Mouse (Mus musculus) right cerebral cortex, postnatal 36 days (tissue): ENCODE results near the gene Sipa1l3.

Experiments used
- DNase-seq, 2 experiments: peaks; one replicate each; pipeline ENCODE4 v3.0.0; 2022; ENCODE audit warnings: low spot score in 2 of 2, mixed read lengths in 1 of 2

Sipa1l3 gene

DNA sequence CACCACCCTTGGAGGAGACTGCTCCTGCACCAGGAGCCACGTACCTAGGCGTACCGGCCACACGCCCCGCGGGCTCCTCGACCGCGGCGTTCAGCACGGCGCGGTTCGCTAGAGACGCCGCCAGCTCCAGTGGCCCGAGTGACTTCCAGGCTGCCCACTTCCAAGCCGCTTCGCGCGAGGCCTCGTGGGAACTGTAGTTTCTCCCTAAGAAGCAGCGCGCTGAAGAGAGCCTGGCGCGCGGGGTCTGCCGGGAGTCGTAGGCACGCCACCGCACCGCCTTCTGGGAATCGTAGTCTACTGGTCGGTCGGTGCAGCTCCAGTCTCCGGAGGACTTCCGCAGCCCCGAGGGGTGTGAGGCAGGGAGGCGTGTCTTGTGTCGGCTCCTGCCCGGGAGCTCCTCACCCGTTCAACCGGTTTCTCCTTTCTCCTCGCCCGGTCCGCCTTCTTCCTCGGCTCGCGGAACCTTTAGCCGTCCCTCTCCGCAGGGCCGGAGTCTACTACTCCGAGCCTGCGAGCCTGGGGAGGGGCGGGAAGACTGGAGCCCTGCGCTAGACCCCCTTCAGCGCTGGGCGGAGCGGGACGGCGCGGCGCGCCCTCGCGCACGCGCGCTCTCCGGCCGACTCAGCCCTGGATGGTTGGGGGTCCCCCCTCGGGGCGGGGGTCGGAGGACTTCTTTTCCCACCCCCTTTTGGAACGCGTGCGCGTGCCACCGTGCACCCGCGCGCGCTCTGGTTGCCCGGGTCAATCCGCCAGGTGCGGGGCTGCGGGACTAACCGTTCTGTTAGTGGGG, at the start of gene Sipa1l3:
Gene Sipa1l3, minus strand, starts transcription at position 221 of the 790 bp plus-strand sequence.
- peak; percentile 97 for DNase-seq

- no peak for DNase-seq
Measured at GRCm38 (mm10) chr7:29563006-29563405, 44.6 kb upstream of the Sipa1l3 start.

GRCm38 (mm10) chr7:29561046-29561445, 42.6 kb upstream of the Sipa1l3 start:
- no peak for DNase-seq

DNA sequence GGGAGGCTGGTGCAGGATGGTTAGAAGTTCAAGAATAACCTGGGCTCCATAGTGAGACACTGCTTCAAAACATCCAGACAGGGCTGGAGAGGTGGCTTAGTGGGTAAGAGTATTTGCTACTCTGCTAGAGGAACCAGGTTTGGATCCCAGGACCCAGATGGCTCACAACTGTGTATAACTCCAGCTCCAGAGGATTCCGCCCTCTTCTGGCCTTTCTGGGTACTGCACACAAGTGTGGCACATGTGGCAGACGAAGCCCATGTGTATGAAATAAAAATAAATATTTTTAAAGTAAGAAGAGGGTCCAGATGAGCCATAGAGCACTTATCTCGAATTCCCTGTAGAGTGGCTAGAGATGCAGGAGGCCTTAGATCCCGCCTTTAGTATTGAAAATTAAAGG, 40.8 kb upstream of the Sipa1l3 start:
- no peak for DNase-seq

GRCm38 (mm10) chr7:29558744-29559143, 40.3 kb upstream of the Sipa1l3 start:
- DNase-seq, result no peak

- DNase-seq, result no peak
Measured at GRCm38 (mm10) chr7:29556283-29556682, 37.8 kb upstream of the Sipa1l3 start.

DNA sequence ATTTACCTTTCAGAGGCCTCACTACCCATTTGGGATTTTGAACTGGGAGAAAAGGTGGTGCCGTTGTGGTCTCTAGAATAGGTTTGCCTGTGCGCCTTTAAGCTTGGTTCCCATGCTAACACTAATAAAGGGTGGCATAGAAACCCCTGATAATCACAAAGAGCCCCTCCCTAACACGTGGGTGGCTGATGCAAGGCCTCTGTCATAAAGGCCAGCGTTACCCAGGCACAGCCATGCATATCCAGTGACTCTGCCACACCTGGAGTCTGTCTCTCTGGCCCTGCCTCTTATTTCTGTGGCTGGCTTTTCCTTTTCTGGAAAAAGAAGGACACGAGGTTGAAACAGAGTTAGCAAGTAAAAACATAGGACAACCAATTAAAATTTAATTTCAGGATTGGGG, 37.1 kb upstream of the Sipa1l3 start:
- DNase-seq, result no peak

DNA sequence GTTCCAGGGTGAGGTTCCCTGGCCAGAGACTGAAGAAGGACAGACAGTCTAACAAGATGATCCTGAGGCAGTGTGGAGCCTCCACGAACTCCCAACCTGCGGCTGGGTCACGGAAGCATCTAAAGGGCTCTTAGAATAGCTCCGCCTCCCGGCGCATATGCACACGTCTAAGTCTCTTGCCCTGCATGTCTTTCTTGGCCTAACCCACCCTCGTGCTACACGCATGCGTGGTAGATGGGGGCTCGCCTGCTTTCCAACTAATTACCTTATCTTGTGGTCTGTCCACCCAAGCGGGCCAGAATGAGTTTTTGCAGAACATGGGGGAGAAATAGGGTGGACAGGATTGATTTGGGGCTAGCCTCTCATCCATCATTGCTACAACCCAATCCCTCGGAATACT, 36.6 kb upstream of the Sipa1l3 start:
- DNase-seq, result no peak

GRCm38 (mm10) chr7:29550691-29551090, 32.2 kb upstream of the Sipa1l3 start:
- DNase-seq, result no peak

GRCm38 (mm10) chr7:29541608-29542007, 23.2 kb upstream of the Sipa1l3 start:
- no peak for DNase-seq

DNA sequence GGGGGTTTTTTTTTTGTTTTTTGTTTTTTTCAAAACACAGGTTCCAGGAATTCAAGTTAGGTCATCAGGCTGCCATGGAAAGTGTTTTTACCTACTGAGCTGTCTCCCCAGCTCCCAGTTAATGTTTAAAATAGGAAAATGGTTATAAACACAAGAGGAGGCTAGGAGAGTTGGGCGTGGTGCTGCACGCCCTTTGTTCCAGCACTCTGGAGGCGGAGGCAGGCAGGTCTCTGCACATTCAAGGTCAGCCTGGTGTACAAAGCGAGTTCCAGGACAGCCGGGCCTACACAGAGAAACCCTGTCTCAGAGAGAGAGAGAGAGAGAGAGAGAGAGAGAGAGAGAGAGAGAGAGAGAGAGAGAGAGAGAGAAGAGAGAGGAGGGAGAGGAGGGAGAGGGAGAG, 22.7 kb upstream of the Sipa1l3 start:
- DNase-seq, result no peak

DNA sequence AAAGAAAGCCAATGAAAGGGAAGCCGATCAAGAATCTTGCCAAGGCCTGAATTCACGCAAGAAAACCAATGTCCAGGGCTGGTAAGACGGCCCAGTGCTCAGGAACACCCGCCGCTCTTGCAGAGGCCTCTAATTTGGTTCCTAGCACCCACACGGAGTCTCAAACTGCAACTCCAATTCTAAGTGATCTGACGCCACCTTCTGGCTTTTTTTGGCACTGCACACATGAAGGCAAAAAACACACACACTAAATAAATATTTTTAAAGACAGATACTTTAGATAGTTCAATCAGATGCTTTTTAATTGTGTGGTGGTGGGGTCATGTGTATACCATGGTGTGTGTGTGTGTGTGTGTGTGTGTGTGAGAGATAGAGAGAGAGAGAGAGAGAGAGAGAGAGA, 22.2 kb upstream of the Sipa1l3 start:
- DNase-seq, result no peak

GRCm38 (mm10) chr7:29523700-29524099, 5.3 kb upstream of the Sipa1l3 start:
- DNase-seq, result peak; percentile 36 to 43

- peak; percentile 63 to 75 for DNase-seq
Measured at GRCm38 (mm10) chr7:29521841-29522575, 3.6 kb upstream of the Sipa1l3 start.

DNA sequence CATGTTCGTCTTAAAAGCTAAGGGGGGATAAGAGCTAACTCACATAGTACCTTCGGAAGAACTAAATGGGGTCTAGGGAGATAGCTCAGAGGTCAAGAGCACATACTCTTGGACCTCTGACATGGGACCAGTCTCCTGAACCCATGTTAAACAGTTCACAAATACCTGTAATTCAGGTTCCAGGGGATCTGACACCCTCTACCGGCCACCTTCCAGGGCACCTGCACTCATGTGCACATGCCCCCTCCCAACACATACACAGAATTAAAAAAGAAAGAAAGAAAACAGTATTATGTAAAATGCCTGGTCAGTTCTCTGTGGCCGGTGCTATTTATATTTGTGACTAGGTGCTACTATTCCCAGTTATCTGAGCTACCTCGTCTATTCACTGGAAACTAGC, 2.9 kb upstream of the Sipa1l3 start:
- no peak for DNase-seq

DNA sequence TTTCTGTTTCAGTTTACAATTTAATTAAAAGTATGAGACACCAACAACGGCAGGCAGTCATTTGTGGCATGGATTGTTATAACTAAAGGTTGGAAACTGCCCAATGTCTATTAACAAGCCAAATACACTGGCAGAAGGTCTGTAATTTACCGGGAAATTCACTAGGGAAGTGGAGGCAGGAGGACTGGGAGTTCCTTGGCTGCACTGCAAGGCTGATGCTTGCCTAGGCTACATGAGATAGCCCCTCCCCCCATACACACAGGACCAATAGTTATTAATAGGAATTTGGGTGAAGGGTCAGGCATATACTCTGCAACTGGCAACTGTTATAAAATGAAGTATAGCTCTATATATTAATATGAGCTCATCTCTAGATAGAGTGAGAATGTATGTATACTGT, 2.4 kb upstream of the Sipa1l3 start:
- no peak for DNase-seq

- no peak for DNase-seq
Measured at GRCm38 (mm10) chr7:29519211-29519550, 740 bp upstream of the Sipa1l3 start.

DNA sequence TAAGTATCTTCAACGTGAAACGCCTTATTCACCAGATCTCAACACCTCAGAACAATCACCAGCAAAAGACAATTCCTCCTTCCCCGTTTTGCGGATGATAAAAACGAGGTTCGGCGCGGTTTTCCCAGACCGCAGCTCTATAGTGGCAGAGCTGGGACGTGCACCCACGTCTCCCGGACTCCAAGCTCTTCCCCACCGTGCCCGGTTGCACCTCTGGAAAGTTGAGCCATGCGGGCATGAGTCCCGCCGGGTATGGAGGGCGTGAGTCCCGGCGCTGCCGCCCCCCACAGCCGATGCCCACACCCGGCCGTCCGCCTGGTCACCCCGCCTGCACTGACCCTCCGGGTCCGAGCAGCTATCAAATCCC, 404 bp downstream of the Sipa1l3 start:
- no peak for DNase-seq

- DNase-seq, result no peak
Measured at GRCm38 (mm10) chr7:29517178-29517577, 1.3 kb downstream of the Sipa1l3 start.

GRCm38 (mm10) chr7:29515652-29516051, 2.8 kb downstream of the Sipa1l3 start:
- no peak for DNase-seq

DNA sequence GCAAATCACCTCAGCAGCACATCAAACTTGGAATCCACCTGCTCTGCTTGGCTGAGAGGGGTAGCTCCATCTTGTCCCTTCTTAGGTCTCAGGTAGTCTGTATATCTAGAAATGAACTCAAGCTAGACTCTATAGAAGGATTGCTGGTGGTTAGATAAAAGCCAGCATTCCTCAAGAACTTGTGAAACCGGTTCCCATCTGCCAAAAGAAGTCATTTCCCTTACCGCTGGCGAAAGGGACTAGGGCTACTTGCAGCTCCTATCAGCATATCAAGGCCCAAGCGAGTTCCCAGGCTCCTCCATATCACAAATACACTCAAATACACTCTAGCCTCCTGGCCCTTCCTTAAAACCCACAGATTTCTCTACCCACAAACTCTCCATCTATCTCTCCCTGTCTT, 5.7 kb downstream of the Sipa1l3 start:
- no peak for DNase-seq

- DNase-seq, result peak; percentile 55 to 67
Measured at GRCm38 (mm10) chr7:29511598-29512275, 6.7 kb downstream of the Sipa1l3 start.

DNA sequence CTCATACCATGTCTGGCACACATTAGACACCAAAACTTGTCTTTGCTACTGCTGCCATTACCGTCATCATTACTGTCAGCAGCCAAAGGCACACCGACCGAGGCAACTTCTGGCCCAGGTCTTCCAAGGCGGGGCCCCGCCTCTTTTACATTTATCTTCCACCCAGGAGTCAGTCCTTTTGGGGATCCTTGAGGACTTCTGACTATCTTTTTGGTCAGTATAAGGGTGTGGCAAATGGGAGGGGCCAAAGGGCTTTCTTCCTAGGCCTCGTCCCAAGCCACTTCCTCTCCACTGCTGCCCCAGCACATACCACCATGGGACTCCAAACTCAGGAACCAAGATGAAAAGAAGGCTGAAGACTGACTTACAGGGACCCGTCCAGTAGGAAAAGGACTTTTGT, 9.9 kb downstream of the Sipa1l3 start:
- no peak for DNase-seq
